Mouse (Mus musculus): ENCODE measurements around the gene Rtca.

Gene Rtca

DNA sequence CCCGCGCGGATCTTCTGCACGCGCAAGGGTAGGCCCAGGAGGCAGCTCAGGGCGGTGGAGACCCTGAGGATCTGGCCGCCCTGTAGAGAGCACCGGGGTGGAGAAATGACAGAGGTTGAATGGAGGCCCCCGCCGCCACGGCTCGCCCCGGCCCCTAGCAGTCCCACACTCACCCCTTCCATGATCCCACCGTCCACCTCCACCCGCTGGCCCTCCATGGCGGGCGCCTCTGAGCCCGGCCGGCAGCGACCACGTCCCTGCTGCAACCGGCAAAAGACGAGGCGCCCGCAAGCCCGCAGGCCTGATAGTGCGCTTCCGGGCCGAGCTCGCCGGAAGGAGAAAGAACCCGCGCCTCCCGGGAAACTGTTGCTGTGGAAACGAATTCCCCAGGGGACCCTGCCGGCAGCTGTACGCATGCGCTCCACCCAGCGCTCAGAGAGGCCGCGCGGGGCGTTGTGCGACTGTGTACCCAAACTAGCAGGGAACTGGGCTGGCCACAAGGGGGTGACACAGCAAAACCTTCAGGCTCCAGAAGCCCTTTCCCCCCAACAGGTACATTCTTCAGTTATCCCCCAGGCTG lies at the start of gene Rtca:
Gene Rtca, minus strand, starts transcription at position 437 of the 580 bp plus-strand sequence.
- DNase-seq (ENCODE audit: low spot score): peak; percentile 98

DNA sequence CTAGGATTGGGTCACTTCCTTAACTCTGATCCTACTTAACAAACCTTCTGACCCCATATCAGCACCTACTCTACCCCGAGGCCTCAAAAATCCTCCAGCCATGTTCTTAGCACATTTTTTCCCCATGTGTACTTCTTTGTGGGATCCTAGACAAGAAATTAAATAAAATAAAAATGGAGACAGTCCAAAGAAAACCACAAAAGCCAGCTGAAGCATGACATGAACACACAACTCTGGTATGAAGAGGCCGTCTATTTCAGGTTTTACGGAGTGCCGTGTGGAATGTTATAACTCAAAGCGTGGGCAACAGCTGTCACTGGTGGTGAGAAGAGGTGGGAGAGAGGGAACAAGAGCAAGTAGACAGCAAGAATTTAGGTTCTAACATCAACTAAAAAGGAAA lies 43.4 kb upstream of the Rtca start:
- no peak for DNase-seq (ENCODE audit: low spot score)

DNA sequence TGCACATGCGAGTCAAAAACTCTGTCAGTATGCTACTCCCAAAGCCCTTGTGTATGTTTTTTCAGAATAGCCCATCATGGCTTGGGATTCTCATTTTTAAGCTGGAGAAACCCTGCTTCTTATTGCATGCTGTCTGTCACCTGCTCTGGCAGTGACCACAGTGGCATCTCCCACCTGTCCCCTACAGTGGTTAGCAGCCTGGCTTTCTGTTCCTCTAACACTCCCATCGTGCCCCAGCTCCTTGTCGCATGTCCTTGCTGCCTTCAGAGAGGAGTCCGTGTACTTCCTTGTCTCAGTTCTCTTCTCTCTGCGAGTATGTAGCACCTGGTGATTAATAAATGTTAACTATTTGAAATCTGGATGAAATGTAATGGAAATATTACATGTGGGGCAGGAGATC lies 39.4 kb upstream of the Rtca start:
- no peak for DNase-seq (ENCODE audit: low spot score)

DNA sequence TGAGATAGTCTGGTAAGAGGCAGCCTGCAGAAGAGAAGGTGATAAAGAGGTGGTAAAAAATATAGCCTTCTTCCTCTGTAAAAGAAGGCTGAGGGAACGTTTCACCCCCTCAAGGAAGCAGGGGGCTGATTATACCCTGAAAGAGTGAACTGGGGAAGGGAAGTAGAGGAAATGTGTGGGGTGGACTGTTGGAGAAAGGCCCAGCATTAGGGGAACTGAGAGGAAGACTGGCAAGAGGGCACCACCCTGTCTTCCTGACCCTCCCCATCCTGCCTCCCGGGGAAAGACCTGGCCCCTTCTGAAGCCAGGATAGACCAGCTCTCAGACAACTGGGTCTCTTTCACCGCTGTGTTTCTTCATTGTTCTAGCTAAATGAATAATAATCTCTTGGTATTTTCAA lies 34.5 kb upstream of the Rtca start:
- DNase-seq (ENCODE audit: low spot score): no peak

DNA sequence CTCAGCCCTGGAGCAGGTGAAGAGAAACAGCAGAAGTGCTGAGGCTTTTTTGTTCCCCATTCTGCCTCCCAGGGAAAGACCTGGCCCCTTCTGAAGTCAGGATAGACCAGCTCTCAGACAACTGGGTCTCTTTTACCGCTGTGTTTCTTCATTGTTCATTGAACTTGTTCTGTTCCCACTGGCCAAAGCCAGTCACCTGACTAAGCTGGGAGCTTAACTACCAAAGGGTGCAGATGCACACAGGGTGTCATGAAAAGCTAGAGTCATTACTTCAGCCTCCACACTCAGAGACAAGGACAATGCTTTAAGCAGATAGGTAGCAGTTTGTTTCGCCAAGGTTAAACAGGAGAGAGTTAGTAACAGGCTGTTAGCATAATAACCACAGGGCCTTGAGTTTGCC lies 34.1 kb upstream of the Rtca start:
- no peak for DNase-seq (ENCODE audit: low spot score)

DNA sequence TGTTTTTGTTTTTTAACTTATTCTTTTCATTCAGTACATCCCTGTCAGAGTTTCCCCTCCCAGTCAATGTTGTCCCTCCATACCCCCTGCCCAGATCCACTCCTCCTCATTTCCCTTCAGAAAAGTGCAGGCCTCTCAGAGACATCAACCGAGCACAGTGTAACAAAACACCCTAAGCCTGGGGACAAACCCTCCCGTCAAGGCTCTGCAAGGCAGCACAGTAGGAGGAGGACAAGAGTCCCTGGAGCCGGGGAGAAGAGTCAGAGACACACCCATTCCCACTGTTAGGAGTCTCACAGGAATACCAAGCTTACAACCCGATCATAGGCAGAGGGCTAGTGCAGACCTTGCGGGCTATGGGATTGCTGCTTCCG lies 29.2 kb upstream of the Rtca start:
- no peak for DNase-seq (ENCODE audit: low spot score)

DNA sequence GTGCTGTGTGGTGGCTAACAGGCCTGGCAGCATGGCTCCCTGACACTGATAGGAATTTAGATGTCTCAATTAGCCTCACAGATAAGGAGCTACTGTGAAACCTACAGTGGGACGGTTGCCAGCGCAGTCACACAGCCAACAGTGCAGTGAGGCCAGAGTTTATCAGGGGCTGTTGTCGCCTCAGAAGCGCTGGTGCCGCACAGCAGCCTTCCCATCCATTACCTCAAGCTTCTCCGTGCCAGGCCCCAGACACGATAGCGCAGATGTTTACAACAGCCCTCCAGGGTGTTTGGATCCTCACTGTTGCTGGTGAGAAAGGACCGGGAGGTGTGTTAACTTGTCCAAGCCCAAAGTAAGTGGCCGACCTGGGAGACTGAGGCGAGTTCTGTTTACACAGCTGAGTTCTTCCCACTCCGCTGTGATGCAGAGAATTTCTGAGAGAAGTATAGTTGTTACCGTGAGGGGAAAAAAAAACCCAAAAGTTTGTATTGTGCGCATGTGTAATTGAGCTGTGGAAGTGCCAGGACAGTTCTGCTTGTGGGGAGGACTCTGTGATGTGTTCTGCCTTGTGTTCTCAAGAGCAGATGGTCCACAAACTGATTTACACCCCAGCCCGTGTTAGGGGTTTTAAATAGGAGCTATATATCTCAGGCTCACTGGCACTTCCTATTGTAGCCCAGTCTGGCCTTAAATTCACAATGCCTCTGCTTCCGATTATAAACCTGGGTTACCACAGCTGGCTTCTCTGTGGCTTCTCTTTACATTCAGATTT lies 28.6 kb upstream of the Rtca start:
- DNase-seq (ENCODE audit: low spot score): peak; percentile 29

DNA sequence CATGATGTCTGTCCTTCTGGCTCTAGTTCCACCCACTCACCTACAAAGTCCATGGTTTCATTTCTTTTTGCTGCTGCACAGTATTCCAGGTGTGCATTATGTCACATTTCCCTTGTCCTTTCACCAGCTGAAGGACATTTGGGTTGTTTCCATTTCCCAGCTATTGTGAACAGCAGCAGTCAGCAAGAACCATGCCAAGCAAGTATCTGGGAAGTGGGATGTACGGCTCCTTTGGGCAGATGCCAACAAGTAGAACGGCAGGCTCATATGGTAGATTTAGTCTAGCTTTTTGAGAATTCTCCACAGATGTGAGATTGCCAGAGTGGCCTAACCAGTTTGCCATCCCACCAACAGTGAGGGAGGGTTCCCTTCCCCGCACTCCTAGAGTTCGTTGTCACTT lies 22.8 kb upstream of the Rtca start:
- DNase-seq (ENCODE audit: low spot score): peak; percentile 32

DNA sequence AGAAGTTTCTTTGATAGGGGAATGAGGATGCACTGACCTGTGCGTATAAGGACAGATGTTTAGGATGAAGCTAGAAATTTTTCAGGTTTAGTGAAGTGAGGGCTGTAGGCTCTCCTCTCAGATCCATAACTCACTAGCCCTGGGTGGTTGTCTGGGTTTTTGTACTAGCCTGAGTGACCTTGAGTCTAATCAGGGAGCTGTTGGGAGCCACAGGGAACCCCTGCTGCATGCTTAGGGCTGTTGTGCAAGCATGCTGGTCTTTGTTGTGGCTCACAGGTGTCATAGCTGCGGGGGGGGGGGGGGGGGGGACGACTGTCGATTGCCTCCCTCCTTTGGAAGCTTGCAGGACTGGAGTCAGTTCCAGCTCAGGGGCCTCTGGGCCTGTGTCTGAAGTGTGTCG lies 21.7 kb upstream of the Rtca start:
- DNase-seq (ENCODE audit: low spot score): no peak

DNA sequence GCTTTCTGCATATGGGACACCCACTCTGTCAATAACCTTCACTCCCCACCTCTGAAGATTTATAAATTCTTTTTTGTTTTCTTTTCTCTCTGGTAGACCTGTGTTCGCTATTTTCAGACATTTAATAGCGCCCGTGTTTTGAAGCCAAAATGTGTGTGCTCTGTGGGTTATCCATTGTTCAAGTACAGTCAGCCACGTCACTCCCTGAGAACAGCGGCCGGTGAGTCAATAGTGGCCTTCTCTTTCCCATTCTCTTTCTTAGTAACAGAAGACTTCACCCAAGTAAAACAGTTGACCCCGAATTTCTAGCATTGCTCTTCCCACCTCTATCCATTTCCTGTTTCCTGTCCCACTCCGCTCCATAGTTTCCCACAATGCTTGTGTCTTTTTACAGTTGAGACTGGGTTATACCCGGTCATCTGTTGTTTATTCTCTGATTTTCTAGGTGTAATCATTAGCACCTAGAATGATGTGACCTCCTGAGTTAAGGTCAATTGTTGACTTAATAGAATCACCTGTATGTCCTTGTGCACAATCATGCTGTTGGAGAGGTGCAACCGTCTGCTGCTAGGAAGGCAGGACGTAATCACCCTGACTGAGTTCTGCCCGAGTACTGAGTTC lies 12.2 kb upstream of the Rtca start:
- DNase-seq (ENCODE audit: low spot score): no peak

DNA sequence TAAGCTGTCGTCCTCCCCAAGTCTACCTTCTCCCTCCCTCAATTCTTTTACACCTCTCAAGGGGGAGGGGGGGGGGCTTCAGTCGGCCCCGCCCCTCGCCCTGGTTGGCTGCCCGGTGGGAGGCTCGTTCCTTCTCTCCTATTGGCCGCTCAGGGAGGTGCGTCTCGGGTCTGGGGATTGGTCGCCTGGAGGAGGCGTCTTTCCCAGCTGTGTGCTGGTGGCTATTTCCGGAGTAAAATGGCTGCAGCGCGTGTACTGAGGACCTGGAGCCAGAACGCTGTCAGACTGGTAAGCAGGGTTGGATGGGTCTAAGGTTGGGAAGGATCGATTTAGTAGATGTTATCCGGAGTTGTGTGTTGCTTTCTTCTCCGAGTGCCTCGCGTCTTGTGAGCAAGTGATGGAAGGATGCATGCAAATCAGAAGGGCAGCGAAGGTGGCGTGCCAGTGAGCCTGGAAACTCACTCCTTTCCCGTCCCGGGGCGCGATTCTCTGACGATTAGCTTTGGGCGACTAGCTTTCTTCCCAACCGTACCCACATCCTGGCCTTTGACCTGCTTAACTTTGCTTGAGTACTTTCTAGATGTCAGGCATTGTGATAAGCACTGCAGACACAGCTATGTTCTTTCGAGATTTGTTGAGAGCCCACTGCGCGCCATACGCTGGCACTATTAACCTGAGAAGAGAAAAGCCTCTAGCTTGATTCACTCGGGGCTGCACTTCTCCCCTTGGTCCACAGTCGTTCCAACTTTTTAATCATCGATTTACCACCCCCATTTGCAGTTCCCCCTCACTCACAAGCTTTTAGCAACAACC lies 5.1 kb upstream of the Rtca start, which contains the start of gene Dbt:
Gene Dbt, plus strand, starts transcription at position 167 of the 813 bp plus-strand sequence.
- DNase-seq (ENCODE audit: low spot score): peak; percentile 88

DNA sequence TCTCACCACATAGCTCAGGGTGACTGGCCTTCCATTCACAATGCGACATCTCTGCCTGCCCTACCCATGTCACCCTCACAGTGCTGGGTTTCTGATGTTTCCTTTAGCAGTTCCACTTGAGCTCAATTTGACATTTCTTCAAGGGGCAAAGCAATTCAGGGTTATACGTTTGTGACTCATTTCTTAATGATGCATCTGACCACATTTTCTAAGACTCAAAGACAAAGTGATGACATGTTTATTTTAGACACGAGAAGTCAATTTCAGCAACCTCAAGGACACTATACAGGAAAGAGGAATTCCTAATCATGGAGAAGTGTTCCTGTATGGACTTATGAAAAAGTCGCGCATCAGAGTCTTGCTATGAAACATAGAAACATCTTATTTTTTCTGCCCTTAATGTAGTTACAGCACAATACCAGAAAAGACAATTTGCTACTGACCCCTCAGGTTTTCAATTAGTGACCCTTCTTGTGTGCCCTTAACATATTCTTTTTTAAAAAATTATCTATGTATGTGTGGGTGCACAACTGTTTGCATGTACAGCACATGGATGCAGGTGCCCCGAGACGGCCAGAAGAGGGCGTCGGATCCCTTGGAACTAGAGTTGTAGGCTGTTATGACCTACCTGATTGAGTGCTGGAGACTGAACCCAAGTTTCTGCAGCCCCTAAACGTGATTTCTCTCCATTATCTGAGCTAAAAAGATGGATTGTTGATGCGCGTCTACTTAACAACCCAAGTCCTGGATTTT lies 4.3 kb upstream of the Rtca start:
- DNase-seq (ENCODE audit: low spot score): peak; percentile 47

DNA sequence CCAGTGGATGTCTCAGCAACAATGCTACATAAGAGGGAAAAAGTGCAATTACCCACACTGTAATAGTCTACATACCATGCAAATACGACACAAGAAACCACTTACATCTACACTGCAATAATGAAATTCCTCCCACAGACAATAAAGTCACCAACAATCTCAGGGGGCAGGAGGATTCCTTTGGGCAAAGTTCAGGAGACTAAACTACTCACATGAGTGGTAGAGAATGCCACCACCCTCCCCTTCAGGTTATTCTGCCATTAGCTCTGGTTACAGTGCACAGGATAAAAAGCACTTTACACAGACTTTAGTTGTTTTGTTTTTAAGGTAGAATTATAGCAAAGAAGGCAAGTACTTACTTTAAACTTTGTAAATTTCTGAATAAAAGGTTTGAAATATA lies 12.3 kb downstream of the Rtca start:
- DNase-seq (ENCODE audit: low spot score): no peak

DNA sequence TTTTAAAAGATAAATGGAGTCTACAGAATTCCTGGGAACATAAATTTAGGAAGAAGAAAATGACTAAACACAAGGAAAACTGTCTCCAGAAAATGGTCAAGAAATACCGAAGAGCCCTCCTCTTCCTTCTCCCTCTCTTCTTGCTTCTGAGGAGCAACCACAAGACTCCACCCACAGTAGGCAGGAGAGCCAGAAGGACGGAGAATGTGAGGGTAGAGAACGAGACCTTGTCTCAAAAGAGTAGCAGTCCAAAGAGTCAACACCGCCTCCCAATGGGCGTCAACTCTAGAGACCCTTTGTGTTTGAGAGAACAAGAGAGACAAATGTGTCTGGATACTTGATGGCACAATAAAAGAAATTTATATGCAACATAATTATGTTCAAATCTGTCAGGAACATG lies 14.3 kb downstream of the Rtca start:
- DNase-seq (ENCODE audit: low spot score): no peak

DNA sequence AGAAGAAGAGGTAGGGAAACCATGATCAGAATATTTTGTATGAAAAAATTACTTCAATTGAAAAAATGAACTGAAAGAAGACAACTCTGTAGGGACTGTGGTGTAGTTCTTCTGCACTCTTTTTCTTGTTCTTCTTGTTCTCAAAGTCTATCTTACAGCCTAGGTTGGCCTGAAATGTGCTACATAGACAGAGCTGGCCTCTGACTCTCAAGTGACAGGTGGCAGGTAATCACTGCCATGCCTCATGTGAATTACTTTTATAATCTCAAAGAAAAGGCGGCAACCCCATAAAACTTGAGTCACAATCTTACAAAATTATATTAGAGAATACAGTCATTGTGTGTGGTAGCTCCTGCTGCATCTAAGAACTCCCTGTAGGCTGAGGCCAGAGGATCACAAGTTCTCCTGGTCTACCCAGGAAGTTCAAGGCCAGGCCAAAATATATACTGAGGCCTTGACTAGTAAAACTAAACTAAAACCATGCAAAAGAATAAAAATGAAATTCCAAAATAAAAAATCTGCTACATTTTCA lies 16.0 kb downstream of the Rtca start:
- no peak for DNase-seq (ENCODE audit: low spot score)

DNA sequence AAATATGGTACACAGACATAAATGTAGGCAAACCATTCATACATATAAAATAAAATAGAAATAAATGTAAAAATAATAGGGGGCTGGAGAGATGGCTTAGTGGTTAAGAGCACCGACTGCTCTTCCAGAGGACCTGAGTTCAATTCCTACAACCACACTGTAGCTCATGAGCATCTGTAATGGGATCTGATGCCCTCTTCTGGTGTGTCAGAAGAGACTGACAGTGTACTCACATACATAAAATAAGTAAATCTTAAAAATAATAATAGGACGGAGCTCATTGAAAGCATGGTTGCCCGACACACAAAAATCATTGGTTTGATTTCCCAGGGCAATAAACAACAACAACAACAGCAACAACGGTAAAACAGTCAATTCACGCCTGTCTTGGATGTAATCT lies 17.1 kb downstream of the Rtca start:
- DNase-seq (ENCODE audit: low spot score): no peak

DNA sequence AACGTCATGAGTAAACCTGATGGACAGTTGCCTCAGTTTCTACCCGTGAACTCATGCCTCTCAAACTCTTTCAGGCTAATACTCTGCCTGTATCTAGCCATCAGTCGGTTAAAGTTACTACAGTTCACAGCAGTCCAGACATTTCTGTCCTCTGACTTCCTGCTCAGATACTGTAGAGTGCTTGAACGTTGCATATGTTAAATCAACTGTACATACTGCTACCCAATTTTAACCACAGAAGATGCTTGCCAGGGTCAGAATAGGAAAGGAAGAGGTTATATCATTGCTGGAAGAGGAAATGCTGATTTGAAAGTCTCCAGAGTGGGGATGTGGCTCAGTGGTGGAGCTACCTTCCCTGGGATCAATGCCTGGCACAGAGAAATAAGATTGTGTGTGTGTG lies 24.7 kb downstream of the Rtca start:
- no peak for DNase-seq (ENCODE audit: low spot score)

DNA sequence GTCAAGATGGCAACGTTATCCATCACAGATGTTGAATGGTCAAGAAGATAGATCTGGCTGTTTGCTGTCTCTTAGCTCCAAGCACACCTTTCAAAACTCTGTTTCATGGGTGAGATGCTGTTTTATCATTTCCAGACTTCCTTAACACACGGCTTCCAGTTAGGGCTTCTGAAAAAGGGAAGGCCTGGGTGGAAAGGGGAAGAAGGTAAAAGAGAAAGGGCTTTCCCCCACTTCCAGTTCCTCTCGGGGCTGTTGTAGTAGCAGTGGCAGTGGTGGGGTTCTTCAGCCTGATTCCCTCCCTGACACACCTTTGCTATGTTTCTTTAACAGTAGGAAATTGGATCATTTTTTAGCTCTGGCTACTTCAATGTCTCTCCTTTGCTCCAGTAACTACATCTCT lies 25.3 kb downstream of the Rtca start:
- DNase-seq (ENCODE audit: low spot score): no peak

DNA sequence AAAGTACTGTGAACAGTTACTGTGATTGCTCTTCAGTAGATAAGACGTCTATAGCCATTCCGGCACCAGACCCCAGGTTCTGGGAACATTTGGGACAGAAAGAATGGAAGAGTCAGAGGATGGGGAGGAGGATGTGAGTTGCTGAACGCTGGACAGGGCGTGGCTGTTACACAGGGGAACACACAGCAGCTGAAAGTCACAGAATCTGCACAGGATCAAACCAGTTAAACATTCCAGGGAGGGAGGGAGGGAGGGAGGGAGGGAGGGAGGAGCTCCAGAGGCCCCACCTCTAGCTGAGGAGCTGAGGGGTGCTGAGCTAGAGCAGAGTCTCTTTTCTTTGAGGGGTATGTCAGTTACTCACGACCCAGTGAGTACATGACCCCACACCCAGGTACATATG lies 27.1 kb downstream of the Rtca start:
- DNase-seq (ENCODE audit: low spot score): no peak

DNA sequence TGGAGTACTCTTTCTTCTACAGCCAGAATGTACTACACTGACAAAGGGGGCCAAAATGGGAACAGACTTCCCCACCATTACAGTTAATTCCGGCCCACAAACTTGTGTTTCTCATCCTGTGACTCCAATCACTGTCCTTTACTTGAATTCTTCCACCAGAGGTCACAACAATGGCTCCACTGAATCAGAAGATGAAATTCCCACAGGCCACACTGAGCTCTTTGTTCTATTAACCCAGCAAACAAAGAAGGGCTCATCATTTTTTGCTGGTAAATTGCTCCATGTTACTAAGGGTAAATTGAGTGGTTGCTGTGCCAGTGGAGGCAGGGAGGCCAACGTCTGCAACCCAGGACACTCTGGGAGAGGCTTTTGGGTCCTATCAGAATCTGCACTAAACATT lies 27.9 kb downstream of the Rtca start:
- peak; percentile 20 for DNase-seq (ENCODE audit: low spot score)

DNA sequence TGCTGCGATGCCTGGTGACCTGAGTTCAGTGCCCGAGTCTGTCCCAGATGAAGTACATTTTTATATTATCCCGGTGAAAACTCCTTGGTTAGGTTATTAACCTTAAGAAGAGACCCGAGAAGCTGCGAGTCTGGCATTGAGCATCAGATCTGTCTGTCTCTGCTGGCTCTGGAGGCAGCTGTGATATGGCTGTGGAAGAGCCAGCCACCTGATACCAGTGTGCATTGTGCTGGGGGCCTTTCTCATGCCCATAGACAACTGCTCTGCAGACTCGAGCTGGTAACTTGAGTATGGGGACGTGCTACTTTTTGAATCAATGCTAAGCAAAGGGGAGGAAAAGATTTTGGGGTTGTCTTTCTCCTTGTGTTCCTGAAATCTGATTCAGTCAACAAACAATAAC lies 30.7 kb downstream of the Rtca start:
- no peak for DNase-seq (ENCODE audit: low spot score)

Data from layer of hippocampus, adult 11-12 months (tissue).